Mouse (Mus musculus) E14TG2a.4 (cell line): ENCODE data around the gene Grpel1.

Source experiments
- CTCF ChIP-seq: conservative IDR thresholded peaks from 2 replicates; pipeline ENCODE4 v1.5.1; 2014; ENCODE audit warnings: low read length
- NANOG ChIP-seq: IDR thresholded peaks from 2 replicates; pipeline ENCODE4 v1.6.1; 2014; ENCODE audit warnings: borderline replicate concordance, low read length, mixed read lengths
- POU5F1 ChIP-seq: IDR thresholded peaks from 2 replicates; pipeline ENCODE4 v1.6.1; 2014; ENCODE audit warnings: low read length, borderline replicate concordance

DNA sequence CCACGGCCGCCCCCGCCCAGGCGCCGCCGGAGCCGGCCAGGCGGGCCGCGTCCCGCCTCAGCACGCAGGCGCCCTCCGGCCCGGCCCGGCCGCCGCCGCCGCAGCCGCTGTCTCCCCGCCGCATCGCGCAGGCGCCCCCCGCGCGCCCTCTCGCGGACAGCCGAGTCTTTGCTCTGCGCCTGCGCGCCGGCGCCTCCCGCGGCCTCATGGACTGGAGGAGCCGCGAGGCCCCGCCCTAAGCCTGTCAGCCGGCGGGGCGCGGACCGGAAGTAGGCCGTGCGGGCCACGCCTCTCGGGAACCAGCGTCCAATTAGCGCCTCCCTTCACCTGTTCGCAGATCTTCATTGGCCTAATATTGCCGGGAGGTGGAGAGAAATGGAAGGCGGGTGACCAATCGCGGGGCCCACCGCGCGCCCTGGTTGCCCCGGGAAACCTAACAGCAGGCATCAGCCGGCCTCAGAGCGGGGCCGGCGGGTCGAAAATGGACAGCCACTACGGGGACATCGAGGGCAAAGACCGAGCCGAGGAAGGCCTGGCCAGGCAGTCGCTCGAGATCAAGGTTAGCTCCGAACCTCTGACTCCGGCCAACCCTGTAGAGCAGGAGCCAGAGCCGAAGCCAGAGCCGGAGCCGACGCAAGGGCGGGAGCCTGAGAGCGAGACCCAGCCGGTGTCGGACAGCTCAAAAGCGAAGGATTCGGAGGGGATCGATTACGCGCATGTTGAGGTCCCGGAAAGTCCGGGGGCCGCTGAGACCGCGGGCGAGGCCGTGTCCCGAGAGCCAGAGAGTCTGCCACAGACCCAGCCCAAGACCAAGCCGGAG is 19.6 kb downstream of the Grpel1 start, which contains the start of the genes Tada2b and Ccdc96:
- TF ChIP-seq CTCF (no peak), POU5F1 (no peak), NANOG (no peak)
